Mouse (Mus musculus): ENCODE results near the gene Epb41l2. TPM values are rescaled to one million over a fixed set of nuclear protein-coding genes. Genes with fewer than 3 reads are reported as not detected.

The Epb41l2 gene
- polyA plus RNA-seq, 1 experiment = 47.5 TPM

GRCm38 (mm10) chr10:25369691-25370090 lies 10.1 kb downstream of the Epb41l2 start:
- TF ChIP-seq POLR2A (IDR thresholded peaks at IDR 0.05; ENCODE audit: control insufficient read depth, extremely low read depth, insufficient read depth, low read length, poor library complexity) = no peak
- TF ChIP-seq CTCF (IDR thresholded peaks at IDR 0.05; ENCODE audit: borderline replicate concordance, control insufficient read depth, extremely low read depth, insufficient read depth, low read length, poor library complexity) = no peak
- no peak overlapping the region for H3K4me3 ChIP-seq (ENCODE audit: control insufficient read depth, insufficient read depth, low read length)
- H3K36me3 ChIP-seq (ENCODE audit: control insufficient read depth, insufficient read depth, low read length) = no peaks in the 10 kb centered on the region
- no peak for DNase-seq
- H3K4me1 ChIP-seq (replicated peaks; ENCODE audit: control insufficient read depth, insufficient read depth, low read length) = peaks cover 8% of the 10 kb centered on the region
- H3K27me3 ChIP-seq (ENCODE audit: control insufficient read depth, insufficient read depth, low read length) = no peaks in the 10 kb centered on the region
- H3K27ac ChIP-seq (ENCODE audit: control insufficient read depth, insufficient read depth, low read length) = peak overlapping the region; percentile 45; the same call in 1 of the 2 replicates
- WGBS = 91% methylated on average over 9 of the region's 9 CpGs

GRCm38 (mm10) chr10:25371336-25371735 lies 11.7 kb downstream of the Epb41l2 start:
- Histone ChIP-seq H3K4me1 (replicated peaks; ENCODE audit: control insufficient read depth, insufficient read depth, low read length) (peaks cover 8% of the 10 kb centered on the region), H3K27me3 (ENCODE audit: control insufficient read depth, insufficient read depth, low read length) (no peaks in the 10 kb centered on the region), H3K36me3 (ENCODE audit: control insufficient read depth, insufficient read depth, low read length) (no peaks in the 10 kb centered on the region), H3K27ac (ENCODE audit: control insufficient read depth, insufficient read depth, low read length) (no peak overlapping the region), H3K4me3 (ENCODE audit: control insufficient read depth, insufficient read depth, low read length) (no peak overlapping the region)
- TF ChIP-seq CTCF (IDR thresholded peaks at IDR 0.05; ENCODE audit: borderline replicate concordance, control insufficient read depth, extremely low read depth, insufficient read depth, low read length, poor library complexity) = no peak
- no peak for TF ChIP-seq POLR2A (IDR thresholded peaks at IDR 0.05; ENCODE audit: control insufficient read depth, extremely low read depth, insufficient read depth, low read length, poor library complexity)
- DNase-seq = no peak
- 80% methylated on average over 2 of the region's 2 CpGs for WGBS

GRCm38 (mm10) chr10:25371915-25372371 lies 12.3 kb downstream of the Epb41l2 start:
- no peak overlapping the region for H3K27ac ChIP-seq (ENCODE audit: control insufficient read depth, insufficient read depth, low read length)
- no peaks in the 10 kb centered on the region for H3K27me3 ChIP-seq (ENCODE audit: control insufficient read depth, insufficient read depth, low read length)
- 59% methylated on average over 3 of the region's 3 CpGs for WGBS
- H3K36me3 ChIP-seq (ENCODE audit: control insufficient read depth, insufficient read depth, low read length) = no peaks in the 10 kb centered on the region
- peaks cover 8% of the 10 kb centered on the region for H3K4me1 ChIP-seq (replicated peaks; ENCODE audit: control insufficient read depth, insufficient read depth, low read length)
- no peak for DNase-seq
- no peak overlapping the region for H3K4me3 ChIP-seq (ENCODE audit: control insufficient read depth, insufficient read depth, low read length)
- TF ChIP-seq POLR2A (IDR thresholded peaks at IDR 0.05; ENCODE audit: control insufficient read depth, extremely low read depth, insufficient read depth, low read length, poor library complexity) (no peak), CTCF (IDR thresholded peaks at IDR 0.05; ENCODE audit: borderline replicate concordance, control insufficient read depth, extremely low read depth, insufficient read depth, low read length, poor library complexity) (no peak)

- Histone ChIP-seq H3K36me3 (ENCODE audit: control insufficient read depth, insufficient read depth, low read length) (0 out of 2 replicates have a peak, but pooled peaks cover 2% of the 10 kb centered on the region), H3K27ac (ENCODE audit: control insufficient read depth, insufficient read depth, low read length) (no peak overlapping the region), H3K4me3 (ENCODE audit: control insufficient read depth, insufficient read depth, low read length) (no peak overlapping the region), H3K4me1 (replicated peaks; ENCODE audit: control insufficient read depth, insufficient read depth, low read length) (peaks cover 8% of the 10 kb centered on the region), H3K27me3 (ENCODE audit: control insufficient read depth, insufficient read depth, low read length) (no peaks in the 10 kb centered on the region)
- 89% methylated on average over 10 of the region's 10 CpGs for WGBS
- DNase-seq = no peak
- TF ChIP-seq POLR2A (IDR thresholded peaks at IDR 0.05; ENCODE audit: control insufficient read depth, extremely low read depth, insufficient read depth, low read length, poor library complexity) = no peak
- TF ChIP-seq CTCF (IDR thresholded peaks at IDR 0.05; ENCODE audit: borderline replicate concordance, control insufficient read depth, extremely low read depth, insufficient read depth, low read length, poor library complexity) = no peak
Measured at GRCm38 (mm10) chr10:25372510-25373148, 13.0 kb downstream of the Epb41l2 start.

- 100% methylated on average over 4 of the region's 4 CpGs for WGBS
- Histone ChIP-seq H3K4me1 (replicated peaks; ENCODE audit: control insufficient read depth, insufficient read depth, low read length) (0 out of 2 replicates have a peak, but pooled peaks cover 2% of the 10 kb centered on the region), H3K4me3 (ENCODE audit: control insufficient read depth, insufficient read depth, low read length) (no peak overlapping the region), H3K36me3 (ENCODE audit: control insufficient read depth, insufficient read depth, low read length) (0 out of 2 replicates have a peak, but pooled peaks cover 3% of the 10 kb centered on the region), H3K27me3 (ENCODE audit: control insufficient read depth, insufficient read depth, low read length) (no peaks in the 10 kb centered on the region), H3K27ac (ENCODE audit: control insufficient read depth, insufficient read depth, low read length) (no peak overlapping the region)
- TF ChIP-seq CTCF (IDR thresholded peaks at IDR 0.05; ENCODE audit: borderline replicate concordance, control insufficient read depth, extremely low read depth, insufficient read depth, low read length, poor library complexity) = no peak
- TF ChIP-seq POLR2A (IDR thresholded peaks at IDR 0.05; ENCODE audit: control insufficient read depth, extremely low read depth, insufficient read depth, low read length, poor library complexity) = no peak
- DNase-seq = no peak
Measured at GRCm38 (mm10) chr10:25375036-25375435, 15.4 kb downstream of the Epb41l2 start.

- no peaks in the 10 kb centered on the region; the same call in 1 of the 2 replicates for H3K4me1 ChIP-seq (replicated peaks; ENCODE audit: control insufficient read depth, insufficient read depth, low read length)
- H3K27me3 ChIP-seq (ENCODE audit: control insufficient read depth, insufficient read depth, low read length) = no peaks in the 10 kb centered on the region
- H3K36me3 ChIP-seq (ENCODE audit: control insufficient read depth, insufficient read depth, low read length) = 0 out of 2 replicates have a peak, but pooled peaks cover 3% of the 10 kb centered on the region
- no peak for DNase-seq
- H3K27ac ChIP-seq (ENCODE audit: control insufficient read depth, insufficient read depth, low read length) = no peak overlapping the region
- TF ChIP-seq POLR2A (IDR thresholded peaks at IDR 0.05; ENCODE audit: control insufficient read depth, extremely low read depth, insufficient read depth, low read length, poor library complexity) (no peak), CTCF (IDR thresholded peaks at IDR 0.05; ENCODE audit: borderline replicate concordance, control insufficient read depth, extremely low read depth, insufficient read depth, low read length, poor library complexity) (no peak)
- WGBS = 93% methylated on average over 6 of the region's 6 CpGs
- H3K4me3 ChIP-seq (ENCODE audit: control insufficient read depth, insufficient read depth, low read length) = no peak overlapping the region
Measured at GRCm38 (mm10) chr10:25380746-25381481, 21.3 kb downstream of the Epb41l2 start.
